Mouse (Mus musculus): Measurements from ENCODE around the gene Gm3415. TPM values are rescaled to one million over a fixed set of nuclear protein-coding genes. Genes with fewer than 3 reads are reported as not detected.

The Gm3415 gene
- polyA plus RNA-seq, 1 experiment from 2014 or later, result not detected

Other genes starting within 250 kb of the Gm3415 start
- 9.7 and 13.5 TPM in 2 replicates for gene Wasf3, start 171.2 kb upstream of the Gm3415 start, polyA plus RNA-seq (2014; fragmentation: Nextera tagmentation; extraction: Ambion mirVana)
- not detected in 2 replicates for gene Gm6408, start 74.2 kb upstream of the Gm3415 start, polyA plus RNA-seq (2014; fragmentation: Nextera tagmentation; extraction: Ambion mirVana)
- not detected in 2 replicates for gene Gm6370, start 64.8 kb upstream of the Gm3415 start, polyA plus RNA-seq (2014; fragmentation: Nextera tagmentation; extraction: Ambion mirVana)
- not detected in 2 replicates for gene 4930449I24Rik, start 53.7 kb upstream of the Gm3415 start, polyA plus RNA-seq (2014; fragmentation: Nextera tagmentation; extraction: Ambion mirVana)
- not detected in 2 replicates for gene Gm3402, start 42.0 kb upstream of the Gm3415 start, polyA plus RNA-seq (2014; fragmentation: Nextera tagmentation; extraction: Ambion mirVana)
- not detected in 2 replicates for gene Gm3404, start 30.3 kb upstream of the Gm3415 start, polyA plus RNA-seq (2014; fragmentation: Nextera tagmentation; extraction: Ambion mirVana)
- not detected in 2 replicates for gene Gm3409, start 18.5 kb upstream of the Gm3415 start, polyA plus RNA-seq (2014; fragmentation: Nextera tagmentation; extraction: Ambion mirVana)
- 18.2 and 24.2 TPM in 2 replicates for gene Gpr12, start 29.1 kb downstream of the Gm3415 start, polyA plus RNA-seq (2014; fragmentation: Nextera tagmentation; extraction: Ambion mirVana)
- gene Usp12, start 238.9 kb downstream of the Gm3415 start, polyA plus RNA-seq (2014; fragmentation: Nextera tagmentation; extraction: Ambion mirVana), result 11.5 and 15.0 TPM in 2 replicates

Data from neural tube, embryonic 14.5 days (tissue).